Mouse (Mus musculus): ENCODE results near the gene Slc39a11. TPM values are rescaled to one million over a fixed set of nuclear protein-coding genes. Genes with fewer than 3 reads are reported as not detected.

Gene Slc39a11
- polyA plus RNA-seq, 1 experiment, result 44.9 TPM

GRCm38 (mm10) chr11:113290911-113291310 lies 359.0 kb downstream of the Slc39a11 start:
- no peak for DNase-seq (ENCODE audit: low read depth, low spot score)
- 48% methylated on average over 14 of the region's 14 CpGs for WGBS

GRCm38 (mm10) chr11:113284951-113285741 lies 364.7 kb downstream of the Slc39a11 start:
- WGBS, result 41% methylated on average over 27 of the region's 27 CpGs
- no peak for DNase-seq (ENCODE audit: low read depth, low spot score)

DNA sequence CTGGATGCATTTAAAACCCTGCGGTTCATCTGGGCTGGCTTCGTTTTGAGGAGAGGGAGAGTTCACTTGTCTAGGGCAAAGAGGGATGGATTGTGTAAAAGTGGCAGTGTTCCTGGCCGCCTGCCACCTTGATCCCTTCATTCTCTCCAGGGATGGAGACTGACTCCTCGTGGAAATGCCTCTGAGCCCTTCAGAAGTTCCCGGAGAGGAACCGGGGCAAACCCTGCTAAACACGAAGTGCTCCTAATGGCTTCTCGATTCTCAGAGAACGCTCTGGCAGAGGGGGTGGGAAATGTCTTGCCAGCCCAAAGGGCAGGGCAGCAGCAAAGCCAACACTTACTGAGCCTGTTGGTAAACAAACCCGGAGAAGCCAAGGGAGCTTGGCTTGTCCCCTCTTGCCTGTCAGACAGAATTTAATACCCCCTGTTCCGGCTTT lies 366.5 kb downstream of the Slc39a11 start:
- WGBS, result 7% methylated on average over 11 of the region's 11 CpGs
- no peak for DNase-seq (ENCODE audit: low read depth, low spot score)

GRCm38 (mm10) chr11:113278238-113278637 lies 371.6 kb downstream of the Slc39a11 start:
- 88% methylated on average over 6 of the region's 6 CpGs for WGBS
- no peak for DNase-seq (ENCODE audit: low read depth, low spot score)

DNA sequence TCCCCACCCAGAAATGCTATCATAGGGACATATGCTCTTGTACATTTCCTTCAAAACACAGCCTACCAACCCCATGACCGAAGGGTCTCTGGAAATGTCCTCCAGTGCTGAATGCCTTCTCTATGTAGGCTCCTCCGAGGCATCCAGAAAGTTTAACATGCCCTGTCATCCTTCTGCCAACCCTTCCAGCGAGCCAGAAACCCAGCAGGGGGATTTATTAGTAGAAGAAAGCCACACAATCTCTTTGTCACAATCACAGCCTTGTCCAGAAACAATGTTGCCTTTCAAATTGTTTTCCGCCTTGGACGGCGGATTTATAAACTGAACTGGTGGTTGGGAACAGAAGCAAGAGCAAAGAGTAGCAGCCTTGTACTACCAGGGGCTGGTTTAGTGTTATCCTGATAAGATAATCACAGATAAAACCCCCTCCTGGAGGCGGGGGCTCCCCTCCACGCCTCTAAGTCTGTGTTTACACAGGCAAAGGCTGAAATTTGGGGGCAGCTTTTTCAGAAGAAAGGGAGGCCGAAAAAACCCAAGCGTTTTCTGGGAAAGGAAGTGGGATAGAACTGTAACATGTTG lies 372.8 kb downstream of the Slc39a11 start:
- DNase-seq (ENCODE audit: low read depth, low spot score), result no peak
- 27% methylated on average over 10 of the region's 10 CpGs for WGBS

GRCm38 (mm10) chr11:113276518-113276917 lies 373.4 kb downstream of the Slc39a11 start:
- 26% methylated on average over 8 of the region's 8 CpGs for WGBS
- peak; percentile 64 for DNase-seq (ENCODE audit: low read depth, low spot score)

GRCm38 (mm10) chr11:113274037-113274436 lies 375.8 kb downstream of the Slc39a11 start:
- no peak for DNase-seq (ENCODE audit: low read depth, low spot score)
- WGBS, result 39% methylated on average over 8 of the region's 8 CpGs

GRCm38 (mm10) chr11:113271857-113272256 lies 378.0 kb downstream of the Slc39a11 start:
- 77% methylated on average over 6 of the region's 6 CpGs for WGBS
- no peak for DNase-seq (ENCODE audit: low read depth, low spot score)

DNA sequence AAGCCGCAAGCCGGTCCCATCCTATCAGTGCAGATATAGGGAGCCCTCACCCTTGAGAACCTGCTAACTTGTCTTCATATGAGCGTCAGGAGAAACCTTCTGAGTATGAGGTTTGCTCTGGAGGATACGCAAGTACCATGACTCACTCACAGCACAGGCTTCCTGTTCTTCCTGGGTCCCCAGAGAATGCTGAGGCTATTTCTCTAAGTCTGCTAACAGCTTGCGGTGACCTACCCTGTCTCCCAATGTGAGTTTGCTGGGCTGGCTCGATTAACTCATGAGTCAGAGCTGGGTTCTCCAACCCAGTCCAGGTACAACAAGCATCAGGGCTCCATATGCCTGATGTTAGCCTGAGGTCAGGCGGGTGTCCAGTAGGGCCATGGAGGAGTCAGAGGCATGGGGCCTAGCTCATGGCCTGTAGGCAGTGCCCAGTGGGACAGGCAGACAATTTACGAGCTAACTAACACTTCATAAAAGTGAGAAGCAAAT lies 381.0 kb downstream of the Slc39a11 start:
- no peak for DNase-seq (ENCODE audit: low read depth, low spot score)
- 90% methylated on average over 8 of the region's 8 CpGs for WGBS

DNA sequence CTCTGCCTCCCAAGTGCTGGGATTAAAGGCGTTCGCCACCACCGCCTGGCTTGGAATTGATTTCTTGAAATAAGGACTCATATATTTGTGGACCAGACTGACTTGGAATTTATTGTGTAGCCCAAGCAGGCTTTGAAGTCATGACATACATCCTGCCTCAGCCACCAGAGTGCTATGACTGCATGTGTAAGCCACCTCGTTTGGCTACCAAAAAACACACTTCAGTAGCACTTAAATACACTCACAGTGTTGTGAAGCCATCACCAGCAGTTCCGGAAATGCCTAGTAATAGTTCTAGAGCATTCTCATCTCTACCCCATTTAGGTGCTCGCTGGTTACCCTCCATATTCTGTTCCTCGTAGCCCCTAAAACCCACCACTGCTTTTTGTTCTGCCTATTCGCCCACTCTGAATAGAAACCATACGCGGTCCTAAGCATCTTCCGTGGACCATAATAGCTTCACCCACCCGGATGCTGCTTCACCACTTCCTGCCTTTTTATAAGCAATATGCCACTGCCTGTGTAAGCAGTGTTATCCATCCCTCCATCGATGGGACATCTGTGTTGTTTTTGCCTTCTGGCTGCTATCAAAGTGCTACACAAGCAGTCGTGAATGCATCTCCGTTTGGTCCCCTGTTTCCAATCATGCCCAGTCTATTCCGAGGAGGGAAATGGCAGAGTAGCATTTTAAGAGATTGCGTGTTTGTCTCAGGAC lies 382.2 kb downstream of the Slc39a11 start:
- DNase-seq (ENCODE audit: low read depth, low spot score), result no peak
- 82% methylated on average over 17 of the region's 17 CpGs for WGBS

GRCm38 (mm10) chr11:113266706-113267105 lies 383.2 kb downstream of the Slc39a11 start:
- WGBS, result 67% methylated on average over 4 of the region's 4 CpGs
- no peak for DNase-seq (ENCODE audit: low read depth, low spot score)

GRCm38 (mm10) chr11:113265567-113265966 lies 384.3 kb downstream of the Slc39a11 start:
- no peak for DNase-seq (ENCODE audit: low read depth, low spot score)
- 50% methylated on average over 3 of the region's 3 CpGs for WGBS

DNA sequence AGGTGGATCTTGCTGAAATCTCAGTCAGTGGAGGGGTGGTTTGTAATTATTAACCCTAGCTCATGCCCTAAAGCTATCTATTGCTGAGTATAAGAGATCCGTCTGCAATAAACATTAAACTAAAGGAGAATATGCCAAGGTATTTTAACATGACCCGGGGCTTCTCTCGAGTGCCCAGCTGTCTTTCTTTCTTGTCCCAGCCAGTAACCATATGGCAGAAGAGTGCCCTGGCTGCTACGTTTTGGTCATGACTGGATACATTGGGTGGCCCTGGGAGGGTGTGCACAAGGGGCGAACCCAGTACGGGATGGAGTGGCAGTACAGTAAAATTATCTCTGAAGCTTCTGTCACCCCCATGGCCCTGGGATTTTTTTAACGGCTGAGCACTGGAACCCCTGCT lies 385.9 kb downstream of the Slc39a11 start:
- no peak for DNase-seq (ENCODE audit: low read depth, low spot score)
- WGBS, result 36% methylated on average over 7 of the region's 7 CpGs

DNA sequence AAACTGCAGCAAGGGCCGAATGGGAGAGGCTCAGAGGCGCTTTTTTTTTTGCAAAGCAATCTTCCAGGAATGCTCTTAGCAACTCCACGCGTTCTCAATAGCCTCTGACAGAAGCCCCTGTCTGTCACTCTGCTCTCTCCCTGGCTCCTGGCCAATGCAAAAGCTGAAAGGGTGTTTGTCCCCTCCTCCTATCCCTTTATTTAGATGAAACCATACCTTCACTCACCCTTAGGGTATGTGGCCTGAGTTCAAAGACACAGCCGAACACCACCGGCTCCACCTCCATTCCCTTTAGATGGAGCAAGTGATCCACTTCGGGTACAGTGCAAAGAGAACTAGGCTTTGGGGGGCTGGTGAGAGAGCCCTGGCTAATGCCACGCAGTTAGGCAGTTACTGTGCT lies 387.8 kb downstream of the Slc39a11 start:
- WGBS, result 47% methylated on average over 8 of the region's 8 CpGs
- no peak for DNase-seq (ENCODE audit: low read depth, low spot score)

- 83% methylated on average over 4 of the region's 4 CpGs for WGBS
Measured at GRCm38 (mm10) chr11:113261421-113261820, 388.5 kb downstream of the Slc39a11 start.

DNA sequence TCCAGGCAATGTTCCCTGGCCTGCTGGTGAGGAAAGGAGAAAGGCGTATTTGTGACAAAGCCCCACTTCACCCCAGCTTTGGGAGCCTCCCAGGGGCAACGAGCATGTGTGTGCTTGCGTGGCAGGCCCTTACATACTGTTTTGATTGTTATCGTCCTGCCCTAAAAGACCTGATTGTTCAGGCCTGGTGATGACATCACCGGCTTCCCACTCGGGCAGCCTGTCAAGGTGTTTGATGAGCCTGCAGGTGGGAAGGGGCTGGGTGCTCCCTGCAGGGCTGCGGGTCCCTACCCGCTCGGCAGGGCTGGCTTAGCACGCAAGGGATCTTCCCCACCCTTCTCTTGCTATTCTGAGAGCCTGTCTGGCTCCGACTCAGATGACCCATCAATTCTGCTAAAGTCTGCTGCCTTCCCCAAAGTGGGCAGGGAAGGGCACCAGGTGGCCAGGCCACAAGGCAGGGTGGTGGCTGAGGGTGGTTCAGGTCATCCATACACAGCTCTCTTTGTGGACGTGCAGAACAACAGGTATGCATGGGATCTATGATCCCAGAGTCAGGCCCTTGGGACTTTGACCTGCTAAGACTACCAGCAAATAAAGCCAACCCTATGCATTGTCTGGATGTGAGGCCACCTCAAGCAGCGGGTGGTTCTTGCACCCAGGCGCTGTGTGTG lies 390.0 kb downstream of the Slc39a11 start:
- DNase-seq (ENCODE audit: low read depth, low spot score), result peak; percentile 71
- WGBS, result 38% methylated on average over 14 of the region's 14 CpGs

More at GRCm38 (mm10) chr11:113261421-113261820, 388.5 kb downstream of the Slc39a11 start:
- no peak for DNase-seq (ENCODE audit: low read depth, low spot score)

DNA sequence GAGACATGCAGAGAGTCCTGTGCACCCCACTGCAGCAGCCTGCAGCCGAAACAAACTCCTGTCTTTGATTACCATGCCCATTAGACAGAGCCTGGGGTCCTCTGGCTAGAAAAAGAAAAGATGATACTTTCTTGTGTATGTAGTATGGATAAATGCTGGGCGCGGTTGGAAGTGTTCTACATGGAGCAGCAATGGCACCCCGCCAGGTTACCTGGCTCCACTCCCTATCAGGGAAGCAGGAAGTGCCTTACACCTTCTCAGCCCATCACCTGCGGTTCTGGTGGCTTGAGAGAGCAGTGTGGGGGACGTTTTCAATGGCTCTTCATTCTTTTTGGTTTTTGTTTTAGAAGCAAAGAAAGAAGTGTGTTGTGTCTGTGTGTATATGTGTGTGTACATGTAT lies 391.9 kb downstream of the Slc39a11 start:
- WGBS, result 45% methylated on average over 6 of the region's 6 CpGs
- DNase-seq (ENCODE audit: low read depth, low spot score), result peak; percentile 76

GRCm38 (mm10) chr11:113254653-113255052 lies 395.2 kb downstream of the Slc39a11 start:
- WGBS, result 58% methylated on average over 6 of the region's 6 CpGs

DNA sequence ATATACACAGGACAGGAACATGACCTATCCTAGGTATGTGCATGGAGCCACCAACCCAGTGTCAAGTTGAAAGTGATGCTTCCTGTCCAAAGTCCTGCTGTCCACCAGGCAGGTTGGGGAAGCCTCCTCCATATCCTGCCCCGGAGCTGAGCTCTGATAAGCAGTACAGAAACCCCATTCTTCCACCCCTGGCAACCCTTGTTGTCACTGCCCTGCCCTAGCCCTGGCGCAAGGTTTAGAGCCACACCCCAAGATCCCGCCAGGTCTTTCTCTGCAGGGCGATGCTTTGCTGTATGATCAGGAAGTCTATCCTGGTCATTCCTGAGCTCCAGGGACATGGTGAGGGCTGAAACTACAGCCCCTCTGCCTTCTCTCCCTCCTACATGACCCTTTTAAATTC lies 396.7 kb downstream of the Slc39a11 start:
- WGBS, result 31% methylated on average over 4 of the region's 4 CpGs
- no peak for DNase-seq (ENCODE audit: low read depth, low spot score)

More at GRCm38 (mm10) chr11:113254653-113255052, 395.2 kb downstream of the Slc39a11 start:
- DNase-seq (ENCODE audit: low read depth, low spot score), result no peak

- DNase-seq (ENCODE audit: low read depth, low spot score), result no peak
- WGBS, result 86% methylated on average over 7 of the region's 7 CpGs
Measured at GRCm38 (mm10) chr11:113251172-113251571, 398.7 kb downstream of the Slc39a11 start.

Measured in large intestine, adult 2 months (tissue).